Mouse (Mus musculus) MEL (cell line): Measurements from ENCODE around the gene Pan2. TPM values are rescaled to one million over a fixed set of nuclear protein-coding genes. Genes with fewer than 3 reads are reported as not detected.
A peak's percentile ranks its signal among the peaks of the same experiment; 100 is the strongest.

Source experiments
- DNase-seq: peaks from one replicate; pipeline ENCODE4 v3.0.0; 2011; ENCODE audit warnings: low read depth, low spot score
- H3K27ac ChIP-seq: 2 replicates; pipeline ENCODE4 v1.5.1; 2012; ENCODE audit warnings: low read depth, mild to moderate bottlenecking, control low read depth, low read length, moderate library complexity; ENCODE audit not compliant: control insufficient read depth
- H3K27me3 ChIP-seq, 2 experiments: fragments of 150-350 bp in 1 of 2; sonication (generic) in 1 of 2; 2 replicates each; pipeline ENCODE4 v1.6.1; 2012; ENCODE audit warnings: low read length in 2 of 2, mild to moderate bottlenecking in 2 of 2, improper control_type of control experiment in 1 of 2, moderate library complexity in 1 of 2; ENCODE audit not compliant: insufficient read depth in 2 of 2, control insufficient read depth in 1 of 2
- H3K36me3 ChIP-seq, 2 experiments: 2 replicates each; pipeline ENCODE4 v1.6.1; 2012 to 2014; ENCODE audit warnings: low read length in 2 of 2, improper control_type of control experiment in 1 of 2, inconsistent platforms in 1 of 2, mild to moderate bottlenecking in 1 of 2; ENCODE audit not compliant: insufficient read depth in 2 of 2, control insufficient read depth in 1 of 2
- H3K4me1 ChIP-seq, 2 experiments: fragments of 150-350 bp in 1 of 2; sonication (generic) in 1 of 2; 2 replicates each; pipeline ENCODE4 v1.6.1; 2012; ENCODE audit warnings: low read length in 2 of 2, improper control_type of control experiment in 1 of 2, mild to moderate bottlenecking in 1 of 2; ENCODE audit not compliant: insufficient read depth in 2 of 2, control insufficient read depth in 1 of 2
- H3K4me3 ChIP-seq, 2 experiments: fragments of 150-350 bp in 1 of 2; sonication (generic) in 1 of 2; 2 replicates each; pipeline ENCODE4 v1.5.1; 2012; ENCODE audit warnings: low read depth in 2 of 2, low read length in 2 of 2, mild to moderate bottlenecking in 2 of 2, moderate library complexity in 2 of 2, control low read depth in 1 of 2, improper control_type of control experiment in 1 of 2; ENCODE audit not compliant: control insufficient read depth in 1 of 2, insufficient read depth in 1 of 2
- H3K79me2 ChIP-seq: 2 replicates; pipeline ENCODE4 v1.6.1; 2012; ENCODE audit warnings: mild to moderate bottlenecking, low read length, moderate library complexity; ENCODE audit not compliant: control insufficient read depth, poor library complexity, insufficient read depth
- H3K9ac ChIP-seq: 2 replicates; pipeline ENCODE4 v1.6.1; 2012; ENCODE audit warnings: low read depth, mild to moderate bottlenecking, control low read depth, low read length, moderate library complexity; ENCODE audit not compliant: control insufficient read depth, poor library complexity, severe bottlenecking
- H3K9me3 ChIP-seq: fragments of 150-350 bp; sonication (generic); replicated peaks from 2 replicates; pipeline ENCODE4 v1.6.1; 2012; ENCODE audit warnings: mild to moderate bottlenecking, low read length, improper control_type of control experiment, moderate library complexity; ENCODE audit not compliant: insufficient read depth
- BHLHE40 ChIP-seq: IDR thresholded peaks from 2 replicates; pipeline ENCODE4 v1.6.1; 2012; ENCODE audit warnings: low read depth, mild to moderate bottlenecking, inconsistent platforms, low read length, improper control_type of control experiment, borderline replicate concordance
- CHD1 ChIP-seq: IDR thresholded peaks from 2 replicates; pipeline ENCODE4 v1.6.1; 2012; ENCODE audit warnings: low read depth, mild to moderate bottlenecking, inconsistent platforms, low read length, improper control_type of control experiment
- CHD2 ChIP-seq: IDR thresholded peaks from 2 replicates; pipeline ENCODE4 v1.6.1; 2011; ENCODE audit warnings: low read length, improper control_type of control experiment
- CTCF ChIP-seq, 3 experiments: IDR thresholded peaks in 2 of 3; conservative IDR thresholded peaks in 1 of 3; 2 replicates each; pipeline ENCODE4 v1.5.1; 2011 to 2012; ENCODE audit warnings: low read length in 3 of 3, low read depth in 2 of 3, mild to moderate bottlenecking in 2 of 3, improper control_type of control experiment in 1 of 3, inconsistent platforms in 1 of 3, mixed read lengths in 1 of 3, moderate library complexity in 1 of 3; ENCODE audit not compliant: control insufficient read depth in 1 of 3, insufficient read depth in 1 of 3, poor library complexity in 1 of 3, severe bottlenecking in 1 of 3
- E2F4 ChIP-seq: IDR thresholded peaks from 2 replicates; pipeline ENCODE4 v1.6.1; 2011; ENCODE audit warnings: low read depth, low read length, improper control_type of control experiment, borderline replicate concordance
- ELF1 ChIP-seq: IDR thresholded peaks from 2 replicates; pipeline ENCODE4 v1.6.1; 2014; ENCODE audit warnings: low read depth, mild to moderate bottlenecking, inconsistent platforms, low read length, improper control_type of control experiment, moderate library complexity
- EP300 ChIP-seq, 2 experiments: IDR thresholded peaks; 2 replicates each; pipeline ENCODE4 v1.6.1; 2011; ENCODE audit warnings: improper control_type of control experiment in 2 of 2, low read length in 2 of 2, low read depth in 1 of 2, mild to moderate bottlenecking in 1 of 2
- GABPA ChIP-seq: IDR thresholded peaks from 2 replicates; pipeline ENCODE4 v1.6.1; 2012; ENCODE audit warnings: low read depth, mild to moderate bottlenecking, inconsistent platforms, low read length, improper control_type of control experiment, moderate library complexity
- GATA1 ChIP-seq: IDR thresholded peaks from 2 replicates; pipeline ENCODE4 v1.6.1; 2011; ENCODE audit warnings: low read depth, low read length, improper control_type of control experiment
- HCFC1 ChIP-seq: IDR thresholded peaks from 2 replicates; pipeline ENCODE4 v1.6.1; 2012; ENCODE audit warnings: low read depth, mild to moderate bottlenecking, inconsistent platforms, low read length, improper control_type of control experiment, moderate library complexity
- JUND ChIP-seq: IDR thresholded peaks from 2 replicates; pipeline ENCODE4 v1.6.1; 2011; ENCODE audit warnings: low read depth, mild to moderate bottlenecking, improper control_type of control experiment, low read length
- KAT2A ChIP-seq: conservative IDR thresholded peaks from 2 replicates; pipeline ENCODE4 v1.6.1; 2012; ENCODE audit warnings: low read depth, low read length, improper control_type of control experiment, inconsistent platforms
- MAFK ChIP-seq: IDR thresholded peaks from 2 replicates; pipeline ENCODE4 v1.6.1; 2011; ENCODE audit warnings: low read depth, mild to moderate bottlenecking, low read length, improper control_type of control experiment, borderline replicate concordance
- MAZ ChIP-seq: IDR thresholded peaks from 2 replicates; pipeline ENCODE4 v1.6.1; 2012; ENCODE audit warnings: low read depth, mild to moderate bottlenecking, inconsistent platforms, low read length, improper control_type of control experiment
- MEF2A ChIP-seq: IDR thresholded peaks from 2 replicates; pipeline ENCODE4 v1.6.1; 2014; ENCODE audit warnings: low read depth, mild to moderate bottlenecking, inconsistent platforms, low read length, improper control_type of control experiment; ENCODE audit not compliant: poor library complexity, insufficient replicate concordance, severe bottlenecking; ENCODE audit errors: extremely low read depth
- MXI1 ChIP-seq: IDR thresholded peaks from 2 replicates; pipeline ENCODE4 v1.6.1; 2011; ENCODE audit warnings: mild to moderate bottlenecking, low read depth, low read length, improper control_type of control experiment
- MYB ChIP-seq: IDR thresholded peaks from 2 replicates; pipeline ENCODE4 v1.6.1; 2011; ENCODE audit warnings: mild to moderate bottlenecking, low read depth, low read length, improper control_type of control experiment
- MYC ChIP-seq: IDR thresholded peaks from 2 replicates; pipeline ENCODE4 v1.6.1; 2011; ENCODE audit warnings: low read depth, mild to moderate bottlenecking, low read length, improper control_type of control experiment, moderate library complexity
- NELFE ChIP-seq: IDR thresholded peaks from 2 replicates; pipeline ENCODE4 v1.6.1; 2011; ENCODE audit warnings: low read depth, low read length, improper control_type of control experiment
- NRF1 ChIP-seq: IDR thresholded peaks from 2 replicates; pipeline ENCODE4 v1.6.1; 2014; ENCODE audit warnings: low read depth, mild to moderate bottlenecking, inconsistent platforms, low read length, improper control_type of control experiment, moderate library complexity; ENCODE audit not compliant: poor library complexity, insufficient read depth, severe bottlenecking
- POLR2AphosphoS2 ChIP-seq: IDR thresholded peaks from 2 replicates; pipeline ENCODE4 v1.6.1; 2011; ENCODE audit warnings: low read length, improper control_type of control experiment
- POLR2AphosphoS5 ChIP-seq: IDR thresholded peaks from 2 replicates; pipeline ENCODE4 v1.6.1; 2012; ENCODE audit warnings: low read depth, borderline replicate concordance, mild to moderate bottlenecking, inconsistent platforms, low read length, moderate library complexity, mixed read lengths
- RAD21 ChIP-seq: IDR thresholded peaks from 2 replicates; pipeline ENCODE4 v1.6.1; 2011; ENCODE audit warnings: mild to moderate bottlenecking, low read depth, low read length, improper control_type of control experiment
- RCOR1 ChIP-seq: IDR thresholded peaks from 2 replicates; pipeline ENCODE4 v1.6.1; 2012; ENCODE audit warnings: low read depth, mild to moderate bottlenecking, inconsistent platforms, low read length, improper control_type of control experiment
- SIN3A ChIP-seq: IDR thresholded peaks from 2 replicates; pipeline ENCODE4 v1.6.1; 2012; ENCODE audit warnings: low read length, improper control_type of control experiment, inconsistent platforms
- TBP ChIP-seq: IDR thresholded peaks from 2 replicates; pipeline ENCODE4 v1.8.0; 2011; ENCODE audit warnings: low read depth, low read length, improper control_type of control experiment
- TCF12 ChIP-seq: IDR thresholded peaks from 2 replicates; pipeline ENCODE4 v1.6.1; 2014; ENCODE audit warnings: low read depth, mild to moderate bottlenecking, inconsistent platforms, low read length, improper control_type of control experiment, moderate library complexity
- UBTF ChIP-seq: IDR thresholded peaks from 2 replicates; pipeline ENCODE4 v1.6.1; 2012; ENCODE audit warnings: low read depth, mild to moderate bottlenecking, inconsistent platforms, low read length, improper control_type of control experiment, moderate library complexity, borderline replicate concordance; ENCODE audit not compliant: insufficient read depth
- USF1 ChIP-seq: IDR thresholded peaks from 2 replicates; pipeline ENCODE4 v1.6.1; 2014; ENCODE audit warnings: low read depth, mild to moderate bottlenecking, inconsistent platforms, low read length, improper control_type of control experiment, moderate library complexity
- USF2 ChIP-seq, 2 experiments: IDR thresholded peaks; 2 replicates each; pipeline ENCODE4 v1.6.1; 2011 to 2012; ENCODE audit warnings: improper control_type of control experiment in 2 of 2, low read length in 2 of 2, borderline replicate concordance in 1 of 2, inconsistent platforms in 1 of 2, low read depth in 1 of 2, mild to moderate bottlenecking in 1 of 2; ENCODE audit not compliant: insufficient read depth in 1 of 2
- ZKSCAN1 ChIP-seq: IDR thresholded peaks from 2 replicates; pipeline ENCODE4 v1.6.1; 2012; ENCODE audit warnings: low read depth, mild to moderate bottlenecking, inconsistent platforms, low read length, improper control_type of control experiment, moderate library complexity
- ZMIZ1 ChIP-seq: IDR thresholded peaks from 2 replicates; pipeline ENCODE4 v1.6.1; 2012; ENCODE audit warnings: low read depth, mild to moderate bottlenecking, inconsistent platforms, low read length, improper control_type of control experiment, moderate library complexity
- ZNF384 ChIP-seq: IDR thresholded peaks from 2 replicates; pipeline ENCODE4 v1.6.1; 2012; ENCODE audit warnings: low read depth, mild to moderate bottlenecking, inconsistent platforms, low read length, improper control_type of control experiment
- polyA plus RNA-seq, 2 experiments: library from polyadenylated mRNA; stranded (reverse) in 1 of 2; unstranded in 1 of 2; fragments of >175 nt in 1 of 2; fragments of >200 nt in 1 of 2; gene quantifications; 2 replicates each; pipeline versions ENCODE4 v1.2.1 to v1.2.4; 2012; ENCODE audit warnings: low replicate concordance in 2 of 2, low read depth in 1 of 2; ENCODE audit not compliant: insufficient read length in 2 of 2, insufficient read depth in 1 of 2, missing spikeins in 1 of 2
- total RNA-seq: library from RNA; depleted of rRNA; stranded (reverse); fragments of 300-350 nt; gene quantifications from 2 replicates; pipeline ENCODE4 v1.2.3, GENCODE M21; 2012; rRNA removed

The Pan2 gene
- 6.8 and 7.9 TPM in 2 replicates for total RNA-seq
- polyA plus RNA-seq = 10 to 100 TPM in 1 of 2 experiments, not detected in 1; 28.6 TPM

GRCm38 (mm10) chr10:128303126-128304021 lies at the start of gene Pan2:
Pan2 (plus strand) TSS chr10:128303335.
- peak within 1 kb of the TSS; percentile 93 for H3K27ac ChIP-seq
- no peaks in the 10 kb centered on the region for H3K27me3 ChIP-seq
- H3K4me1 ChIP-seq = peaks cover 5 to 7% of the 10 kb centered on the region in 2 experiments; a peak in 3 of 4 replicates
- no peaks in the 10 kb centered on the region for H3K9me3 ChIP-seq
- peaks cover 6% of the 10 kb centered on the region; the same call in 1 of the 2 replicates for H3K79me2 ChIP-seq
- H3K36me3 ChIP-seq = peaks cover 0 to 12% of the 10 kb centered on the region in 2 experiments; a peak in 2 of 4 replicates
- peak within 1 kb of the TSS; percentile 90 for H3K9ac ChIP-seq
- DNase-seq = peak; percentile 100
- H3K4me3 ChIP-seq = peak within 1 kb of the TSS; percentile 68 to 85
- TF ChIP-seq ZNF384 (no peak), MYC (peak; percentile 83), USF1 (0 out of 2 replicates have a peak, but pooled peaks have one; percentile 14), GABPA (no peak), NELFE (peak; percentile 89), ZKSCAN1 (no peak), ELF1 (peak; percentile 59), HCFC1 (peak; percentile 83), KAT2A (peak; percentile 81), RCOR1 (0 out of 2 replicates have a peak, but pooled peaks have one; percentile 10), E2F4 (peak; percentile 81; the same call in 1 of the 2 replicates), MEF2A (no peak), MXI1 (peak; percentile 83), CHD2 (peak; percentile 88), CTCF (IDR thresholded peaks at IDR 0.05 in 2 of 3, conservative IDR thresholded peaks at IDR 0.05 in 1 of 3; ENCODE audit: control insufficient read depth in 1 of 3, insufficient read depth in 1 of 3, low read depth in 2 of 3, low read length in 3 of 3, poor library complexity in 1 of 3, severe bottlenecking in 1 of 3) (no peak), EP300 (IDR thresholded peaks at IDR 0.05; ENCODE audit: low read depth in 1 of 2, low read length in 2 of 2) (peak; percentile 35 to 46; a peak in 3 of 4 replicates), RAD21 (no peak), GATA1 (no peak), MAZ (peak; percentile 95), POLR2AphosphoS5 (no peak; the same call in 1 of the 2 replicates), NRF1 (peak; percentile 39; the same call in 1 of the 2 replicates), USF2 (IDR thresholded peaks at IDR 0.05; ENCODE audit: borderline replicate concordance in 1 of 2, insufficient read depth in 1 of 2, low read depth in 1 of 2, low read length in 2 of 2) (no peak), MYB (peak; percentile 65; the same call in 1 of the 2 replicates), SIN3A (peak; percentile 88), UBTF (no peak), CHD1 (peak; percentile 82; the same call in 1 of the 2 replicates), BHLHE40 (no peak), POLR2AphosphoS2 (peak; percentile 87), MAFK (no peak), JUND (no peak), TBP (peak; percentile 88), ZMIZ1 (peak; percentile 65), TCF12 (peak; percentile 71)
